Mouse (Mus musculus): ENCODE measurements at regions not wholly inside any gene's neighbourhood (a gene's known extent, or its start where the extent isn't known, plus 50 kb on each side); places are given as distances from the start of the nearest gene placed in this dataset.

GRCm38 (mm10) chr8:26847009-26847408 lies 130.1 kb upstream of the Zfp703 start:
- DNase-seq (ENCODE audit: low spot score) = no peak

GRCm38 (mm10) chr8:26848098-26848772 lies 128.9 kb upstream of the Zfp703 start:
- DNase-seq (ENCODE audit: low spot score) = no peak

GRCm38 (mm10) chr8:26848955-26849684 lies 128.0 kb upstream of the Zfp703 start:
- peak; percentile 26 for DNase-seq (ENCODE audit: low spot score)

- DNase-seq (ENCODE audit: low spot score) = no peak
Measured at GRCm38 (mm10) chr8:26851871-26852800, 125.0 kb upstream of the Zfp703 start.

GRCm38 (mm10) chr8:26852921-26853320 lies 124.2 kb upstream of the Zfp703 start:
- DNase-seq (ENCODE audit: low spot score) = no peak

GRCm38 (mm10) chr8:26854557-26855238 lies 122.4 kb upstream of the Zfp703 start:
- DNase-seq (ENCODE audit: low spot score) = no peak

GRCm38 (mm10) chr8:26855256-26855655 lies 121.9 kb upstream of the Zfp703 start:
- no peak for DNase-seq (ENCODE audit: low spot score)

GRCm38 (mm10) chr8:26864571-26864970 lies 112.6 kb upstream of the Zfp703 start:
- no peak for DNase-seq (ENCODE audit: low spot score)

- no peak for DNase-seq (ENCODE audit: low spot score)
Measured at GRCm38 (mm10) chr8:26864971-26865370, 112.2 kb upstream of the Zfp703 start.

- DNase-seq (ENCODE audit: low spot score) = no peak
Measured at GRCm38 (mm10) chr8:26868101-26868848, 108.8 kb upstream of the Zfp703 start.

GRCm38 (mm10) chr8:26868849-26869110 lies 108.3 kb upstream of the Zfp703 start:
- DNase-seq (ENCODE audit: low spot score) = no peak

GRCm38 (mm10) chr8:26871838-26872237 lies 105.3 kb upstream of the Zfp703 start:
- DNase-seq (ENCODE audit: low spot score) = no peak

- no peak for DNase-seq (ENCODE audit: low spot score)
Measured at GRCm38 (mm10) chr8:26872382-26872781, 104.7 kb upstream of the Zfp703 start.

GRCm38 (mm10) chr8:26872815-26873214 lies 104.3 kb upstream of the Zfp703 start:
- no peak for DNase-seq (ENCODE audit: low spot score)

GRCm38 (mm10) chr8:26880177-26880576 lies 96.9 kb upstream of the Zfp703 start:
- no peak for DNase-seq (ENCODE audit: low spot score)

GRCm38 (mm10) chr8:26881268-26882120 lies 95.6 kb upstream of the Zfp703 start:
- no peak for DNase-seq (ENCODE audit: low spot score)

GRCm38 (mm10) chr8:26882616-26883015 lies 94.5 kb upstream of the Zfp703 start:
- DNase-seq (ENCODE audit: low spot score) = no peak

- DNase-seq (ENCODE audit: low spot score) = no peak
Measured at GRCm38 (mm10) chr8:26883285-26883684, 93.8 kb upstream of the Zfp703 start.

GRCm38 (mm10) chr8:26883770-26884169 lies 93.4 kb upstream of the Zfp703 start:
- DNase-seq (ENCODE audit: low spot score) = no peak

GRCm38 (mm10) chr8:26884350-26884749 lies 92.8 kb upstream of the Zfp703 start:
- no peak for DNase-seq (ENCODE audit: low spot score)

- no peak for DNase-seq (ENCODE audit: low spot score)
Measured at GRCm38 (mm10) chr8:26885365-26885764, 91.8 kb upstream of the Zfp703 start.
